Mouse (Mus musculus) activated CD4-positive, CD25-positive, alpha-beta regulatory T cell, adult 4 months (primary cell): ENCODE measurements around the gene Slc9a6. TPM values are rescaled to one million over a fixed set of nuclear protein-coding genes. Genes with fewer than 3 reads are reported as not detected.

Experiments used
- ATAC-seq: one replicate; pipeline ENCODE4 v1.8.0; 2017
- polyA plus RNA-seq, 2 experiments: library from polyadenylated mRNA; unstranded; fragments of 100-300 nt; shearing (Covaris generic); gene quantifications; one replicate each; pipeline ENCODE4 v1.2.1; 2017

Gene Slc9a6
- polyA plus RNA-seq, result 1 to 10 TPM; 8.3 to 8.9 TPM

GRCm38 (mm10) chrX:56609623-56610317 lies at the start of gene Slc9a6:
Slc9a6 (plus strand) TSS chrX:56609757.
- peak; percentile 83 for ATAC-seq

- no peak for ATAC-seq
Observed at GRCm38 (mm10) chrX:56572465-56572864, 37.1 kb upstream of the Slc9a6 start.

GRCm38 (mm10) chrX:56578200-56578599 lies 31.4 kb upstream of the Slc9a6 start:
- ATAC-seq, result no peak

- peak; percentile 21 for ATAC-seq
Observed at GRCm38 (mm10) chrX:56597219-56597886, 12.2 kb upstream of the Slc9a6 start.

- peak; percentile 99 for ATAC-seq
Observed at GRCm38 (mm10) chrX:56597887-56598640, 11.5 kb upstream of the Slc9a6 start, which contains the start of gene Mmgt1. Mmgt1 (minus strand) TSS chrX:56598069.

- ATAC-seq, result no peak
Observed at GRCm38 (mm10) chrX:56606536-56606935, 3.0 kb upstream of the Slc9a6 start.

- ATAC-seq, result no peak
Observed at GRCm38 (mm10) chrX:56607032-56607710, 2.4 kb upstream of the Slc9a6 start.

- peak; percentile 8 for ATAC-seq
Observed at GRCm38 (mm10) chrX:56609285-56609622, 303 bp upstream of the Slc9a6 start.

- ATAC-seq, result peak; percentile 17
Observed at GRCm38 (mm10) chrX:56610318-56610694, 749 bp downstream of the Slc9a6 start.

- no peak for ATAC-seq
Observed at GRCm38 (mm10) chrX:56615236-56615635, 5.7 kb downstream of the Slc9a6 start.

GRCm38 (mm10) chrX:56636185-56636584 lies 26.6 kb downstream of the Slc9a6 start:
- ATAC-seq, result no peak

GRCm38 (mm10) chrX:56640066-56640465 lies 30.5 kb downstream of the Slc9a6 start:
- ATAC-seq, result no peak

GRCm38 (mm10) chrX:56649549-56650354 lies 40.2 kb downstream of the Slc9a6 start:
- ATAC-seq, result no peak

- ATAC-seq, result no peak
Observed at GRCm38 (mm10) chrX:56650355-56650652, 40.7 kb downstream of the Slc9a6 start.

GRCm38 (mm10) chrX:56650885-56651284 lies 41.3 kb downstream of the Slc9a6 start:
- ATAC-seq, result no peak

GRCm38 (mm10) chrX:56651738-56652137 lies 42.2 kb downstream of the Slc9a6 start:
- no peak for ATAC-seq

GRCm38 (mm10) chrX:56655686-56656085 lies 46.1 kb downstream of the Slc9a6 start:
- ATAC-seq, result no peak

- no peak for ATAC-seq
Observed at GRCm38 (mm10) chrX:56659286-56659685, 49.7 kb downstream of the Slc9a6 start.

- no peak for ATAC-seq
Observed at GRCm38 (mm10) chrX:56661143-56661542, 51.6 kb downstream of the Slc9a6 start.

GRCm38 (mm10) chrX:56662316-56662715 lies 52.8 kb downstream of the Slc9a6 start:
- no peak for ATAC-seq

- ATAC-seq, result no peak
Observed at GRCm38 (mm10) chrX:56663377-56663776, 53.8 kb downstream of the Slc9a6 start.
